Mouse (Mus musculus) lung, embryonic 16.5 days (tissue): ENCODE data around the gene Hlcs. TPM values are rescaled to one million over a fixed set of nuclear protein-coding genes. Genes with fewer than 3 reads are reported as not detected.
A peak's percentile ranks its signal among the peaks of the same experiment; 100 is the strongest.

ENCODE experiments used
- ATAC-seq: fragments of 200-750 bp; cut with Nextera tagmentation; 2 replicates; pipeline ENCODE4 v1.8.0; 2017; ENCODE audit warnings: low read depth, mild to moderate bottlenecking, moderate library complexity
- H3K27ac ChIP-seq: fragments of 300-500 bp; sonication (generic); 2 replicates; pipeline ENCODE4 v1.5.1; 2014; ENCODE audit warnings: mild to moderate bottlenecking, control low read depth, low read length
- H3K27me3 ChIP-seq: fragments of 300-500 bp; sonication (generic); 2 replicates; pipeline ENCODE4 v1.6.1; 2014; ENCODE audit warnings: low read depth, low read length, mixed read lengths; ENCODE audit not compliant: control insufficient read depth, insufficient read depth
- H3K36me3 ChIP-seq: fragments of 300-500 bp; sonication (generic); 2 replicates; pipeline ENCODE4 v1.6.1; 2014; ENCODE audit warnings: low read length; ENCODE audit not compliant: control insufficient read depth, insufficient read depth
- H3K4me1 ChIP-seq: fragments of 300-500 bp; sonication (generic); replicated peaks from 2 replicates; pipeline ENCODE4 v1.6.1; 2014; ENCODE audit warnings: low read length, mixed read lengths; ENCODE audit not compliant: control insufficient read depth, insufficient read depth
- H3K4me2 ChIP-seq: fragments of 300-500 bp; sonication (generic); 2 replicates; pipeline ENCODE4 v1.6.1; 2014; ENCODE audit warnings: low read depth, low read length, control low read depth
- H3K4me3 ChIP-seq: fragments of 300-500 bp; sonication (generic); 2 replicates; pipeline ENCODE4 v1.5.1; 2014; ENCODE audit warnings: mild to moderate bottlenecking, low read length, control low read depth
- H3K9ac ChIP-seq: fragments of 300-500 bp; sonication (generic); 2 replicates; pipeline ENCODE4 v1.6.1; 2014; ENCODE audit warnings: low read length, control low read depth
- H3K9me3 ChIP-seq: fragments of 300-500 bp; sonication (generic); 2 replicates; pipeline ENCODE4 v1.6.1; 2016; ENCODE audit warnings: low read length; ENCODE audit not compliant: control insufficient read depth
- WGBS: fragments of 180-500 bp; shearing (Covaris S2); extraction: QIAGEN DNeasy Blood & Tissue Kit; methylation state at CpG from one replicate; pipeline ENCODE4 v1.1.7; 2014; 5-methylcytosine and 5-hydroxymethylcytosine counted together
- polyA plus RNA-seq: library from polyadenylated mRNA; unstranded; fragments of >200 nt; fragmentation: Nextera tagmentation; extraction: Ambion mirVana; gene quantifications from 2 replicates; pipeline ENCODE4 v1.2.1, GENCODE M21; 2015

The Hlcs gene
- polyA plus RNA-seq, 1 experiment from 2014 or later = 7.5 TPM

- H3K9ac ChIP-seq = no peak overlapping the region
- no peak overlapping the region for H3K27ac ChIP-seq
- 72% methylated on average over 5 of the region's 5 CpGs for WGBS
Measured at GRCm38 (mm10) chr16:94301696-94302095, 11.7 kb downstream of the Hlcs start.

GRCm38 (mm10) chr16:94301194-94301593 lies 12.2 kb downstream of the Hlcs start:
- Histone ChIP-seq H3K27ac (no peak overlapping the region), H3K27me3 (peaks cover 6% of the 10 kb centered on the region; the same call in 1 of the 2 replicates), H3K9ac (no peak overlapping the region), H3K4me1 (peaks cover 3% of the 10 kb centered on the region; the same call in 1 of the 2 replicates), H3K4me3 (no peak overlapping the region), H3K9me3 (peaks cover 4% of the 10 kb centered on the region), H3K4me2 (no peak overlapping the region), H3K36me3 (no peaks in the 10 kb centered on the region)
- no peak for ATAC-seq
- WGBS = 83% methylated on average over 4 of the region's 4 CpGs

More at GRCm38 (mm10) chr16:94301696-94302095, 11.7 kb downstream of the Hlcs start:
- H3K4me3 ChIP-seq = no peak overlapping the region
- peaks cover 4% of the 10 kb centered on the region for H3K9me3 ChIP-seq
- H3K4me1 ChIP-seq = peaks cover 3% of the 10 kb centered on the region; the same call in 1 of the 2 replicates
- no peaks in the 10 kb centered on the region for H3K36me3 ChIP-seq
- peaks cover 6% of the 10 kb centered on the region; the same call in 1 of the 2 replicates for H3K27me3 ChIP-seq
- no peak for ATAC-seq
- H3K4me2 ChIP-seq = no peak overlapping the region

- 58% methylated on average over 4 of the region's 4 CpGs for WGBS
- H3K9ac ChIP-seq = no peak overlapping the region
- ATAC-seq = no peak
Measured at GRCm38 (mm10) chr16:94299210-94299609, 14.2 kb downstream of the Hlcs start.

GRCm38 (mm10) chr16:94298081-94298480 lies 15.3 kb downstream of the Hlcs start:
- H3K4me3 ChIP-seq = no peak overlapping the region
- ATAC-seq = no peak
- no peak overlapping the region for H3K9ac ChIP-seq
- H3K4me2 ChIP-seq = no peak overlapping the region
- H3K4me1 ChIP-seq = peaks cover 3% of the 10 kb centered on the region; the same call in 1 of the 2 replicates
- H3K27ac ChIP-seq = no peak overlapping the region
- no peaks in the 10 kb centered on the region for H3K36me3 ChIP-seq
- H3K9me3 ChIP-seq = no peaks in the 10 kb centered on the region
- peaks cover 4% of the 10 kb centered on the region; the same call in 1 of the 2 replicates for H3K27me3 ChIP-seq
- WGBS = 79% methylated on average over 5 of the region's 5 CpGs

More at GRCm38 (mm10) chr16:94299210-94299609, 14.2 kb downstream of the Hlcs start:
- peaks cover 6% of the 10 kb centered on the region; the same call in 1 of the 2 replicates for H3K27me3 ChIP-seq
- H3K4me2 ChIP-seq = no peak overlapping the region
- H3K4me3 ChIP-seq = no peak overlapping the region
- H3K9me3 ChIP-seq = no peaks in the 10 kb centered on the region
- H3K36me3 ChIP-seq = no peaks in the 10 kb centered on the region
- no peak overlapping the region for H3K27ac ChIP-seq
- H3K4me1 ChIP-seq = peaks cover 3% of the 10 kb centered on the region; the same call in 1 of the 2 replicates

GRCm38 (mm10) chr16:94291141-94291540 lies 22.2 kb downstream of the Hlcs start:
- Histone ChIP-seq H3K4me3 (no peak overlapping the region), H3K27ac (no peak overlapping the region), H3K9me3 (no peaks in the 10 kb centered on the region), H3K4me1 (peaks cover 5% of the 10 kb centered on the region), H3K9ac (no peak overlapping the region), H3K36me3 (no peaks in the 10 kb centered on the region), H3K4me2 (no peak overlapping the region), H3K27me3 (no peaks in the 10 kb centered on the region)
- ATAC-seq = no peak
- 73% methylated on average over 4 of the region's 4 CpGs for WGBS

- H3K27me3 ChIP-seq = no peaks in the 10 kb centered on the region
- no peaks in the 10 kb centered on the region for H3K36me3 ChIP-seq
- ATAC-seq = peak; percentile 98
- 5% methylated on average over 52 of the region's 52 CpGs for WGBS
- H3K9ac ChIP-seq = peak overlapping the region; percentile 76
- peak overlapping the region; percentile 96 for H3K4me2 ChIP-seq
- H3K4me1 ChIP-seq = peaks cover 5% of the 10 kb centered on the region
- peak overlapping the region; percentile 78 for H3K4me3 ChIP-seq
- H3K9me3 ChIP-seq = no peaks in the 10 kb centered on the region
- peak overlapping the region; percentile 20; the same call in 1 of the 2 replicates for H3K27ac ChIP-seq
Measured at GRCm38 (mm10) chr16:94290073-94290999, 23.0 kb downstream of the Hlcs start.

- H3K4me2 ChIP-seq = peak overlapping the region; percentile 96
- ATAC-seq = peak; percentile 59
- no peaks in the 10 kb centered on the region for H3K27me3 ChIP-seq
- H3K9me3 ChIP-seq = no peaks in the 10 kb centered on the region
- H3K4me3 ChIP-seq = peak overlapping the region; percentile 78
- H3K4me1 ChIP-seq = peaks cover 5% of the 10 kb centered on the region
- H3K9ac ChIP-seq = peak overlapping the region; percentile 76
- no peaks in the 10 kb centered on the region for H3K36me3 ChIP-seq
- 11% methylated on average over 39 of the region's 39 CpGs for WGBS
- peak overlapping the region; percentile 20; the same call in 1 of the 2 replicates for H3K27ac ChIP-seq
Measured at GRCm38 (mm10) chr16:94289138-94290072, 24.0 kb downstream of the Hlcs start.

- Histone ChIP-seq H3K27ac (no peak overlapping the region), H3K4me3 (no peak overlapping the region), H3K27me3 (no peaks in the 10 kb centered on the region), H3K9me3 (no peaks in the 10 kb centered on the region), H3K36me3 (no peaks in the 10 kb centered on the region), H3K4me1 (peaks cover 5% of the 10 kb centered on the region), H3K4me2 (no peak overlapping the region), H3K9ac (no peak overlapping the region)
- ATAC-seq = no peak
- 57% methylated on average over 9 of the region's 9 CpGs for WGBS
Measured at GRCm38 (mm10) chr16:94287826-94288225, 25.5 kb downstream of the Hlcs start.
